Mouse (Mus musculus): Measurements from ENCODE around the gene Asz1. TPM values are rescaled to one million over a fixed set of nuclear protein-coding genes. Genes with fewer than 3 reads are reported as not detected.

The Asz1 gene
- total RNA-seq, 2 experiments from 2014 or later: not detected

- no peak for TF ChIP-seq CTCF (IDR thresholded peaks at IDR 0.05)
- DNase-seq: no peak
- H3K27ac ChIP-seq: no peak overlapping the region
- H3K4me3 ChIP-seq: no peak overlapping the region
- intact Hi-C loops (cut with DNase I): no loop called here
These were observed 64.6 kb downstream of the Asz1 start for GRCm38 (mm10) chr6:18044299-18044698.

- DNase-seq: no peak
- H3K4me3 ChIP-seq: no peak overlapping the region
- TF ChIP-seq CTCF (IDR thresholded peaks at IDR 0.05): no peak
- no peak overlapping the region for H3K27ac ChIP-seq
- intact Hi-C loops (cut with DNase I): no loop called here
These were observed 65.7 kb downstream of the Asz1 start for GRCm38 (mm10) chr6:18043172-18043571.

GRCm38 (mm10) chr6:18032271-18032670 lies 76.6 kb downstream of the Asz1 start:
- H3K4me3 ChIP-seq: peak overlapping the region; percentile 64

GRCm38 (mm10) chr6:18031509-18032010 lies 77.3 kb downstream of the Asz1 start:
- H3K27ac ChIP-seq: peak overlapping the region; percentile 31; the same call in 1 of the 2 replicates
- intact Hi-C loops (cut with DNase I): no loop called here
- peak; percentile 72 for DNase-seq
- peak overlapping the region; percentile 64 for H3K4me3 ChIP-seq
- TF ChIP-seq CTCF (IDR thresholded peaks at IDR 0.05): no peak

More at GRCm38 (mm10) chr6:18032271-18032670, 76.6 kb downstream of the Asz1 start:
- DNase-seq: no peak
- peak overlapping the region; percentile 16; the same call in 1 of the 2 replicates for H3K27ac ChIP-seq
- TF ChIP-seq CTCF (IDR thresholded peaks at IDR 0.05): no peak
- intact Hi-C loops (cut with DNase I): no loop called here

- H3K4me3 ChIP-seq: peak overlapping the region; percentile 64
- no peak for DNase-seq
- no peak for TF ChIP-seq CTCF (IDR thresholded peaks at IDR 0.05)
- peak overlapping the region; percentile 31; the same call in 1 of the 2 replicates for H3K27ac ChIP-seq
- intact Hi-C loops (cut with DNase I): no loop called here
These were observed 77.9 kb downstream of the Asz1 start for GRCm38 (mm10) chr6:18030868-18031508.

GRCm38 (mm10) chr6:18029746-18030656 lies 78.9 kb downstream of the Asz1 start, which contains the start of gene Wnt2:
TSS of gene Wnt2 (minus strand) at chr6:18030585.
- no peak for TF ChIP-seq CTCF (IDR thresholded peaks at IDR 0.05)
- DNase-seq: peak; percentile 25
- H3K4me3 ChIP-seq: peak within 1 kb of the TSS; percentile 64
- intact Hi-C loops (cut with DNase I): no loop called here
- H3K27ac ChIP-seq: peak within 1 kb of the TSS; percentile 31; the same call in 1 of the 2 replicates

- H3K27ac ChIP-seq: no peak overlapping the region
- DNase-seq: no peak
- no peak overlapping the region for H3K4me3 ChIP-seq
- intact Hi-C loops (cut with DNase I): no loop called here
- no peak for TF ChIP-seq CTCF (IDR thresholded peaks at IDR 0.05)
These were observed 84.6 kb downstream of the Asz1 start for GRCm38 (mm10) chr6:18024133-18024794.

- Histone ChIP-seq H3K4me3 (no peak overlapping the region), H3K27ac (no peak overlapping the region)
- TF ChIP-seq CTCF (IDR thresholded peaks at IDR 0.05): no peak
- no peak for DNase-seq
- intact Hi-C loops (cut with DNase I): no loop called here
These were observed 95.5 kb downstream of the Asz1 start for GRCm38 (mm10) chr6:18013346-18013745.

- no peak for DNase-seq
- intact Hi-C loops (cut with DNase I): no loop called here
- H3K27ac ChIP-seq: no peak overlapping the region
- no peak for TF ChIP-seq CTCF (IDR thresholded peaks at IDR 0.05)
- no peak overlapping the region for H3K4me3 ChIP-seq
These were observed 101.5 kb downstream of the Asz1 start for GRCm38 (mm10) chr6:18007356-18007755.

- no peak for TF ChIP-seq CTCF (IDR thresholded peaks at IDR 0.05)
- intact Hi-C loops (cut with DNase I): no loop called here
- DNase-seq: no peak
These were observed 106.8 kb downstream of the Asz1 start for GRCm38 (mm10) chr6:18002065-18002464.

More at GRCm38 (mm10) chr6:18002065-18002464, 106.8 kb downstream of the Asz1 start:
- Histone ChIP-seq H3K4me3 (no peak overlapping the region), H3K27ac (no peak overlapping the region)

Other genes starting within 250 kb of the Asz1 start
- under 1 TPM; 0.31 to 0.59 TPM for gene Wnt2, start 78.5 kb downstream of the Asz1 start, total RNA-seq (2021)
- gene Cftr, start 61.6 kb upstream of the Asz1 start, total RNA-seq (2021): not detected